ENCODE assay signal across 13 mouse cellular contexts in genomic region chr14:119902486-119902885, GRCm38 (mm10).
DNase-seq lines count a peak whose midpoint lies in the region.
"Had no signal": no experiment of that assay in that cellular context is flagged by ENCODE, and none has a peak within 500 bp of the region (broad histone marks: within the 10 kb centered on the region; RNA-seq: fewer than 3 reads in every experiment).

No protein-coding gene starts in this region.

- peak; percentile 34 to 71 for DNase-seq in adrenal gland, adult (ENCODE audit: inconsistent age in 2 of 2, low spot score in 1 of 2)
- DNase-seq in adrenal gland, postnatal 10 days: no peak
- DNase-seq in adrenal gland, adult 8-10 months: peak; percentile 16
- no peak for DNase-seq in adrenal gland, postnatal 25 days
- peak; percentile 87 for DNase-seq in Muller cell, postnatal 12 days (ENCODE audit: inconsistent ontology term)
- DNase-seq: B cell, adult 2 months; cerebellum, adult 11 months; cerebellum, adult 18-20 months; cerebellum, adult 8-10 months; cerebellum, adult 9-11 months; cerebellum, postnatal 14 days; cerebellum, postnatal 36 days; embryo, embryonic 11 days had no signal

Comparison
In these comparisons a context has a peak if more than half of its experiments do, and no peak if none do; other contexts are left out.
1. DNase-seq: peak in adrenal gland, adult (2 of 2), adrenal gland, adult 8-10 months (single experiment) and Muller cell, postnatal 12 days (single experiment); none in adrenal gland, postnatal 10 days (single experiment) and adrenal gland, postnatal 25 days (single experiment).